Mouse (Mus musculus) cerebellum, adult 8-10 months (tissue): ENCODE results near the gene Cd69.

Experiments used
- DNase-seq: peaks from one replicate; pipeline ENCODE4 v3.0.0; 2022

Cd69 gene

DNA sequence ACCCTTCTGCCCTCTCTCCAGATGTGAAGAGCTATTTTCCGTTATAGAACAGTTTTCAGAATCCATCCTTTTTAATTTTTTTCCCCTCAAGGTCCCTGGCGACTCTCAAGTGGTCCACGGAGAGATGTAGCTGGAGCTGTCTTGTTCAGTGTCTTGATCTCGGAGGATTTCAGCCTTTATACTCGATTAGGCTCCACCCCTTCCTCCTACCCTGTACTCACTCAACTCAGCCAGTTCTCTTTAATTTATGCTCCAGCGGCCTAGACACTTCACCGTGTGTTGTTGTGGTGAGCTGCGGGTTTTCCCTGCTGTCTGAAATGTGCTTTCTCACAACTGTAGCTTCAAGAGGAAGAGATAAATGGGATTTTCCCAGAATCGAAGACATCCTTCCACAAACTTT, at the start of gene Cd69:
Cd69 (minus strand) TSS at position 217 of the 400 bp plus-strand sequence.
- no peak for DNase-seq

GRCm38 (mm10) chr6:129319331-129319730, 44.1 kb upstream of the Cd69 start:
- DNase-seq, result no peak

- DNase-seq, result no peak
Observed at GRCm38 (mm10) chr6:129318395-129318794, 43.2 kb upstream of the Cd69 start.

GRCm38 (mm10) chr6:129316463-129316862, 41.2 kb upstream of the Cd69 start:
- DNase-seq, result no peak

DNA sequence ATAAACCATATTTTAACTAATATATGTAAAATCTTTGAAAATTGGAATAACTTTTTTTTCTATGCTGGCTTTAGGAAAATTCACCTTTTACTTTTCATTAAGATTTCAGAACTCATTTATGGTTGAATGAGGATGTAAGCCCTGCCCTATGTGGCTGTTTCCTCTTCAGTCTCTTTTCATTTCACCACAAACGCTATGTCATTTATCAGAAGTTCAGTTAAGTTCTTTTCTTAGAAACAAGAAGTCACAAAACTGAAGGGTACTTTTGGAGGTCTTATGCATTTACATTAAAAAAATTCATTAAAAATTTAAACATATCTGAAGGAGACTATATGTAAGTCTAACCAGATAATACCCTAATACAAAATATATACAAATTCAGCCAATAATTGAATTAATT, 40.5 kb upstream of the Cd69 start:
- DNase-seq, result no peak

DNA sequence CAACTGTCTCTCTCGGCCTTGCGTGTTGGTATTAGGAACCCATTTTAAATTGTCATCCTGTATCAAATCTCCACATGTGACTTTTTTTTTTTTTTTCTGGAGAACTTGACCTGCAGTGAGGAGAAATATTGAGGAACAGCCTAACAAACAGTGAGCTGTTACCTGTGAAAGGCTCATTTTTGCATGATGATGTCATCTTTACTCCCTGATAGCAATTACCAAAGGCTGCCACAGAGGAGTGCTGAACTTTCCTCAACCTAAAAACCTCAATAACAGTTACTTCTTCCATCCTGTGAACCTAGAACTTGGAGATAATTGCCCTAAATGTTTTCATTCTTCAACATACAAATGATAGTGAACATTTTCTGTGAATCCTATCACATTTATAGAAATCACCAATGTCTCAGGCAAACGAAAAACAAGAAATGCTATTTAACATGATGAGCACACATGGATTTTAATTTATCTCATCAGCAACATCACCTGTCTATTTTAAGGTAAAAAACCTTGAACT, 39.5 kb upstream of the Cd69 start:
- no peak for DNase-seq

DNA sequence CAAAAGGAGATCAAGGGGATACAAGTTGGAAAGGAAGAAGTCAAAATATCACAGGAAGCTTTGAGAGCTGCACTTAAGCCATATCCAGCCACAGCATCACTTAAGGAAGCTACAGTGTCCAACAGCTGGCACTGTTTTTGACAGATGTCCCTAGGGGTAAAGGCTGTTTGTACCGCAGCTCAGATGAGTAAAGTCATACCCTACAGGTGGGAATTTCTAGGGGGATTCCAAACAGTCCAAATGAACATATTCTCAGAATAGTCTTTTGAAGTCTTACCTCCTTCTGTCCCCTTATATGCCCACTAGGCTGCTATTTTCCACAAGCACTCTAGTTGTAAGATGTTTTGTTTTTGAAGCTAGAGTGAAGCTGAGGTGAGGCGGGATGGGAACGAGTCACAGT, 37.3 kb upstream of the Cd69 start:
- no peak for DNase-seq

GRCm38 (mm10) chr6:129304180-129304579, 28.9 kb upstream of the Cd69 start:
- no peak for DNase-seq

GRCm38 (mm10) chr6:129288708-129289107, 13.5 kb upstream of the Cd69 start:
- DNase-seq, result no peak

- no peak for DNase-seq
Observed at GRCm38 (mm10) chr6:129284384-129285104, 9.3 kb upstream of the Cd69 start.

DNA sequence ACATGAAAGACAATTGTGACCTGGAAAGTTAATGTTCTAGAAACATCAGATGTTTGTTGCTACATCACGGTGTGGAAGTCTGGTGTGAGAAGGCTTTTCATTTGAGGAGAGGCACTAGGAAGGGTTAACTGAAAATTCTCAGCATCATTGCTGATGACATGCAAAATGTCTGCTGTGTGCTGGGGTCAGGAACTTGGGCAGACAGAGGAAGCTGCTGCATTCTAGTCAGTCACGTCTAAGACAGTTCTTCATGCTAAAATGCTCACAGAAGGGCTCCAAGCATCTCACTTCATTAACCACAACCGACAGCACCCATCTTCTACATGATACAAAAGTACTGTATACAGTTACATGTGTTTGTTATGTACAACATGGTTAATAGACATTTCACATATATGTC, 8.0 kb upstream of the Cd69 start:
- no peak for DNase-seq

- DNase-seq, result no peak
Observed at GRCm38 (mm10) chr6:129276483-129276882, 1.2 kb upstream of the Cd69 start.

DNA sequence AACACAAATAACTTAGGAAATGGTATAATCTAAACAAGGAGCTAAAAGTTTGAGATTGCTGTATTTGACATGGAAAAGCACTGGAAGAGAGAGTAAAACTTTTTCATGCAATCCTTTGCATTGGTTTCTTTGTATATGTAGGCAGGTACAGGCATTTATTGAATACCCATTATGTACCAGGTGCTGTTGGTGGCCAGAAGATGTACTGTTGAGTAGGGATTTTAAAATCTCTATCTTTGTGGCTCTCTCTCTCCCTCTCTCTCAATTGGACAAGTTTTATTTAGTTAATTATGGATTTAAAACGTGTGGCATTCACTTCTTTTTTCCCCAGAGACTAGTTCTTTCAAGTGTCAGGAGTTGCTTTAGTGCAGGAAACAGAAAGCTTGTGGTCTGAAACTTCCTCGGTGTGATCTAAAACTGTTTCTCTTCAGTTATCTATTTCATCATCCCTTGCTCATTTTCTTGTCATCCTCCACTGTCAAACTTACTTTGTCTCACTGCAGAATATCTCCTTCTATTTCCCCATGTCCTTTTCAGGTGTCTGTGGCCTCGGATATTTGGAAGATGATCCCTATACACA, 478 bp upstream of the Cd69 start:
- no peak for DNase-seq

GRCm38 (mm10) chr6:129274476-129274875, 760 bp downstream of the Cd69 start:
- DNase-seq, result no peak

DNA sequence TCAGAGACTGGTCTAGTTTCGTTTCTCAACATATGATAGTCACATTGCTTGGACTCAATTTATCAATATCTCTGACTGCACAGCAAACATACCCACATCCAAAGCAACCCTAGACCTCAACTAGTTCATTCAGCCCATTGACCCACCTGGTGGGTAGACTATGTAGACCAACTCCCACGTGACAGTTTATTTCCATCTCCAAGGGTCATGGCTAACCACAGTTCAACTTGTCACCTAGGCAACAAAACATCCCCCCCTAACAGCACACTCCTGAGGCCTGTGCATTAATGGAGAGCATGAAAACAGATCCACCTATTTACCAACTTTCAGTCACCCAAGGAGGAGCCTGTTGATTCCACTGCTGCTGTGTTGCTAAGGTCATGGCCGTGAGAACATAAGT, 1.6 kb downstream of the Cd69 start:
- DNase-seq, result no peak

GRCm38 (mm10) chr6:129266438-129267022, 8.7 kb downstream of the Cd69 start:
- DNase-seq, result no peak

DNA sequence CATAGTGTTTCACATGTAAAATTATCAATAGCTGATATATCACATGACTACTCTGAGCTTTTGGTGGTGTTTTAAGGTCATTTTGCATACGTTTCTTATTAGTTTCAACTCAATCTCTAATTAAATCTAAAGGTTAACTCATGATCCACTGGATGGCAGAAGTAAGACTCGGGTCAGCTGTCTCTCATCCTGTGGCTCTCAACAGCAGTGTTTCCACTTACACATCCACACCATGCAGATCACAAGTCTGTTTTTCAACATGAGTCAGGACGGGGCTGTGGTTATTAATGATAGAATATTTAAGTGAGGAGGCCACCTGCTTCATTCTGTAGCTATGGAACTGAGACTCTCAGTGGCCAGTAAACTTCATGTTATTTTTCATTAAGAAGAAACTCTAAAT, 9.4 kb downstream of the Cd69 start:
- no peak for DNase-seq

DNA sequence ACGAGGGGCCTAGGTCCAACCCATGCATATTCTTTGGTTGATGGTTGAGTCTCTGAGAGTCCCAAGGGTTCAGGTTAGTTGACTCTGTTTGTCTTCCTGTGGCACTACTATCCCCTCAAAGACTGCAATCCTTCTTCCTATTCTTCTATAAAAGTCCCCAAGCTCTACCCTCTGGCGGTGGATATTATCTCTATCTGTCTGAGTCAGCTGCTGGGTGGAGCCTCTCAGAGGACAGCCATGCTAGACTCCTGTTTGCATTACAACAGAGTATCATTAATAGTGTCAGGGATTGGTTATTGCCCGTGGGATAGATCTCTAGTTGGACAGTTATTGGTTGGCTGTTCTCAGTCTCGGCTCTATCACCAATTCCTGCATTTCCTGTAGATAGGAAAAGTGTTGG, 14.3 kb downstream of the Cd69 start:
- DNase-seq, result no peak

GRCm38 (mm10) chr6:129260034-129260433, 15.2 kb downstream of the Cd69 start:
- DNase-seq, result no peak

- DNase-seq, result no peak
Observed at GRCm38 (mm10) chr6:129256018-129256417, 19.2 kb downstream of the Cd69 start.

DNA sequence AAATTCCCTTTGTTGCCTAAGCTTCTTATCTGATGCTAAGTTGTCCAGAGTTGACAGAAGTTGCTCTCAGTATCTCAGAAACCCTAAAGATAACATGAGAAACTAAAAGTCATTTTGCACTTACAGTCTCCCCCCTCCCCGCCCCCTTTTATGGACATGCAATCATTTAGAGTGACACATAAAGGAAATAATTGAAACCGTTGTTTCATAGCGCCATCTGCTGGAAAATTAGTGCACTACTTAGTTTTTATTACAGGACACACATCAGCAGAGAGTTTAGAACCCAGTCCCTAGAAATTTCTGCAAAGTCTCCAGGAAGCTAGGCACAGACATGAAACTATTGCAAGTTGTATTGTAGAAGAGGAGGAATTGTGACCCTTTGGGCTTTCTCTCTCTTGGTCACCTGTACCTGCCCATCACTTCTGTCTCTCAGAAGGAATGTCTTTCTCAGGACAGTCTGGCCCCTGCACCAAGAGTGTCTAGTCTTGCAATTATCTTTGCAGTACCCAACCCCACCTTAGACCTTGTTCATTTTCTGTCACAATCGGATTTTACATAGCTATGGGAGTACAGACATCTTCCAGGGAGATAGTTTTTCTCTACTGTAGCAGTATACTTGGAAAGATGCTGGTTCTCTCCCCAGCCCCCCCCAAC, 20.2 kb downstream of the Cd69 start:
- DNase-seq, result peak; percentile 4

DNA sequence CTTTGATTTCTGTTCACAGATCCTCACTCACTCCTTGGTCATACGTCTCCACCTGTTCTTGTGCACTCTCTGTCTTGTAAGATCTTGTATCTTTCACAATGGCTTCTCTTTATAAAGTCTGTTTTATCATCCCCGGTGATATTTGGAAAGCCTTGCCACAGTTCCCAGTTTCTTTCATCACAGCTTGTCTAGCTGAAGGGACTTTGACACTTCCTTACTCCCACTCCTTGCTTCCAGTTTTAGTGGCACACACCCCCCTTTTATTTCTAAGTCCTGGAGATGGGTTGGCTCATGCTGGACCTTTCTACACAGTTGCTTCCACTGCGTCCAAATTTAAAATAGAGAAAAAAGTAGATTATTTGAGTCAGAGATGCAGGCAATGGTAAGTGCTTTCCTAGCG, 20.9 kb downstream of the Cd69 start:
- no peak for DNase-seq

DNA sequence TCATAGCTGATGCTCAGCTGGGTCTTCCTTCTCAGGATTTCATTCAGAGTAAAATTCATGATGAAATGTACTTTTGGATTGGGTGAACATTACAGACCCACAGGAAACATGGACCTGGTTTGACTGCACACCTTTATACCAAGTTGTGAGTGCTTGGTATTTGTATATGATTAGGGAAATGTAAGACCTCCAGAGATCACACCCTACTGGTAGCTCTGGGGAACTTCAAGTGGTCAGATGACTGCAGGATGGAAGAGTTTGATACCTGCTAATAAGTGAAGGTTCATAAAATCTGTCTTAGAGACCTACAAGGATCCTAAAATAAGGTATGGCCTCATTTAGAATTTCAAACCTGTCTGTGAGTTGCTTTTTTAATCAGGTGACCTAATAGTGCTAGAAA, 27.0 kb downstream of the Cd69 start:
- no peak for DNase-seq

GRCm38 (mm10) chr6:129246992-129247391, 28.2 kb downstream of the Cd69 start:
- DNase-seq, result no peak
